Mouse (Mus musculus) retina, adult 2 months (tissue): ENCODE data around the gene Ncapg.
A peak's percentile ranks its signal among the peaks of the same experiment; 100 is the strongest.
"Not testable (repeated sequence)": the region's sequence is repeated elsewhere in the genome, so short reads cannot be mapped to it uniquely, and the experiment has no call there.

Source experiments
- DNase-seq: peaks from one replicate; pipeline ENCODE4 v3.0.0-alpha.2; 2012; ENCODE audit warnings: low read depth, low spot score

Gene Ncapg

GRCm38 (mm10) chr5:45669598-45670279 is at the start of gene Ncapg:
Gene Ncapg, plus strand, starts transcription at chr5:45669919.
- DNase-seq, result peak; percentile 92

GRCm38 (mm10) chr5:45621511-45621910 is 48.2 kb upstream of the Ncapg start:
- DNase-seq, result no peak

- no peak for DNase-seq
Measured at GRCm38 (mm10) chr5:45627771-45628170, 41.9 kb upstream of the Ncapg start.

- no peak for DNase-seq
Measured at GRCm38 (mm10) chr5:45629470-45629869, 40.2 kb upstream of the Ncapg start.

- DNase-seq, result no peak
Measured at GRCm38 (mm10) chr5:45638378-45638777, 31.3 kb upstream of the Ncapg start.

- no peak for DNase-seq
Measured at GRCm38 (mm10) chr5:45638806-45639714, 30.7 kb upstream of the Ncapg start, which contains the start of gene Fam184b. Gene Fam184b, minus strand, starts transcription at chr5:45639614.

GRCm38 (mm10) chr5:45639715-45640092 is 30.0 kb upstream of the Ncapg start:
- DNase-seq, result no peak

GRCm38 (mm10) chr5:45651026-45651703 is 18.6 kb upstream of the Ncapg start:
- no peak for DNase-seq

- DNase-seq, result not testable (repeated sequence)
Measured at GRCm38 (mm10) chr5:45658406-45658805, 11.3 kb upstream of the Ncapg start.

GRCm38 (mm10) chr5:45668324-45668723 is 1.4 kb upstream of the Ncapg start:
- peak; percentile 30 for DNase-seq

GRCm38 (mm10) chr5:45668831-45669230 is 888 bp upstream of the Ncapg start:
- no peak for DNase-seq

GRCm38 (mm10) chr5:45669234-45669597 is 503 bp upstream of the Ncapg start:
- no peak for DNase-seq

GRCm38 (mm10) chr5:45670280-45670670 is 556 bp downstream of the Ncapg start:
- no peak for DNase-seq

- no peak for DNase-seq
Measured at GRCm38 (mm10) chr5:45670894-45671494, 1.3 kb downstream of the Ncapg start.

GRCm38 (mm10) chr5:45675032-45675431 is 5.3 kb downstream of the Ncapg start:
- no peak for DNase-seq

GRCm38 (mm10) chr5:45677639-45678038 is 7.9 kb downstream of the Ncapg start:
- no peak for DNase-seq

- DNase-seq, result no peak
Measured at GRCm38 (mm10) chr5:45679955-45680354, 10.2 kb downstream of the Ncapg start.

GRCm38 (mm10) chr5:45683388-45683787 is 13.7 kb downstream of the Ncapg start:
- DNase-seq, result no peak

GRCm38 (mm10) chr5:45685243-45685642 is 15.5 kb downstream of the Ncapg start:
- DNase-seq, result no peak

GRCm38 (mm10) chr5:45686223-45686622 is 16.5 kb downstream of the Ncapg start:
- no peak for DNase-seq

- DNase-seq, result no peak
Measured at GRCm38 (mm10) chr5:45689152-45689551, 19.4 kb downstream of the Ncapg start.

GRCm38 (mm10) chr5:45690802-45691201 is 21.1 kb downstream of the Ncapg start:
- no peak for DNase-seq
